Mouse (Mus musculus) kidney, postnatal 10 days (tissue): Measurements from ENCODE around the gene Aco1.

Experiments used
- DNase-seq: peaks from one replicate; pipeline ENCODE4 v3.0.0; 2021; ENCODE audit warnings: mixed read lengths

The Aco1 gene

GRCm38 (mm10) chr4:40157500-40158223 lies 14.8 kb downstream of the Aco1 start:
- no peak for DNase-seq

GRCm38 (mm10) chr4:40158224-40158540 lies 15.3 kb downstream of the Aco1 start:
- DNase-seq: no peak

GRCm38 (mm10) chr4:40160591-40161434 lies 17.9 kb downstream of the Aco1 start:
- no peak for DNase-seq

GRCm38 (mm10) chr4:40163646-40164045 lies 20.8 kb downstream of the Aco1 start:
- no peak for DNase-seq

DNA sequence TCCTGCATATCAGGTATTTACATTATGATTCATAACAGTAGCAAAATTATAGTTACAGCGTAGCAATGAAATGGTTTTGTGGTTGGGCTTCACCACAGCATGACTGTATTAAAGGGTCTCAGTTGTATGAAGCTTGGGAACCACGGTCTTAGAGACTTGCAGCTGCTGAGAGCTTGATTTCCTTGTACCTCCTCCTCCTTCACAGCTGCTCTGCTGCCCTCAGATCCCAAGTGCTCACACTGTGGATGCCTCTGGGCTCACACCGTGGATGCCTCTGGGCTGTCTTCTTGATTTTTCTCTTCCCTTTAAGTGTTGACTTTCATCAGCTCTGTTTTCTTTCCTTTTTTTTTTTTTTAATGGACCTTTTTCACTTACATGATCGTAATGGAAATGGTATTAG lies 28.6 kb downstream of the Aco1 start:
- no peak for DNase-seq

DNA sequence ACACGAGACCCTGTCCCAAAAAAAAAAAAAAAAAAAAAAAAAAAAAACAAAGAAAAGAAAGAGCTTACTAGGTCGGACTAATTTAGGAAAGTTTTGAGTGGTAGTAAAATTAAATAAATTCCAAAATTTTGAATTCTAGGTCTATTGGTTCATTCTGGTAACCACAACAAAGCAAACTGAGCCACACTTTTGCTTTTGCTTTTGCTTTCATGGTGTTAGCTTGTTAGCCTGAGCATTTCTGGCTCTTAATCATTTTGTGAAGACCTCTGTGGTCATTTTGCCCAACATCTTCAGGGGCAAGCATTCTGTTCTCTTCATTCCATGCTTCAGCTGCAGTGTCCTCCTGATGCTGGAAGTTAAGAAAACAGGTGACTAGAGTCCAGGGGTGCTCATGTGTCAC lies 29.5 kb downstream of the Aco1 start:
- DNase-seq: no peak

DNA sequence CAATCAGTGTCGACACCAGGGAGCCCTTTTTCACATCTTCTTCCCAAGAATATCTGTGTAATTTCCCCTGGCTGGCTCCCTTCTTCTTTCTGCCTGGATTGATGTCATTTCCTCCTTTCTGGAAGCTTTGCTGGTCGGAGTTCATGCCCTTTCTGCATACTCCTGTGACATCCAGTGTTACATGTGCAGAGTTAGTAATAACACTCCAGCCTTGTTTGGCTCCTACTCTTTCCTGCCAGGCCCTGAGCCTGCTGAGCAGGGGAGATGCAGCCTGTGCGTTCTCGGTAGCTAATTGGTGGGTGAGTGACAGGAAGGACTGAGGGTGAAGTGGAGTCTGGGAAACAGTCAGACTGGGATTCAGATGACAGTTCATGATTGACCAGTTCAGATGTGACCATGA lies 31.4 kb downstream of the Aco1 start:
- DNase-seq: no peak

DNA sequence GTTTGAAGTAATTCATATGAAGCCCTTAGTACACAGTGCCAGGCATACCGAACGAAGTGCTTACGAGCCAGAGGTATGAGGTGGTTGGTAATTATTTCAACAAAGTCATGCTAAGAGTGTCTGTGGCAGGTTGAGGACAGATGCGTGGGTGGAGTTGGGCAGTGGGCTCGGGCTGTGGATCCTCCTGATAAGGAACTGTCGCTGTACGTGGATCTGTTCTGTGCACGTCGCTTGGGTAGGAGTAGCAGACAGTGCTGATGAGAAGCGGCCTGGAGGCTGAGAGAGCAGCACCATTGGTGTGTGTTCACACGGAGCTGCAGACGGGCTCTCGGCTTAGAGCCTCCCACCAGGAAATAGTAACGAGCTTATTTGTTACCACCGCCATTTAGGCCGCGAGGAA lies 35.7 kb downstream of the Aco1 start:
- DNase-seq: no peak

DNA sequence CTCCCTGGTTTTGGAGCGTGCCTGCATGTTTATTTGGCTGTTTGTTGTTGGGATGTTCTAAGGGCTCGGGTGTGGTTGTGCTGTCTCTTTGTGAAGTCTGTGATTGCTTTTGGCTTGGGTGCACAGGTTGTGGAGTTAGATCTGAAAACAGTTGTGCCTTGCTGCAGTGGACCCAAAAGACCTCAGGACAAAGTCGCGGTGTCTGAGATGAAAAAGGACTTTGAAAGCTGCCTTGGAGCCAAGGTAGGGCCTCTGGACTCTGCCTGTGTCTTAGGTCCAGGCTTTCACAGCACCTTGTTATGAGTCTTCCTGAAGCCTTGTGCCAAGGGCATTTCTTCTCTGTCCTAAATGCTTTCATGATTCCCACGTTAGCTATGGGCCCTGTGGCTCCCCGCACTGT lies 37.2 kb downstream of the Aco1 start:
- peak; percentile 32 for DNase-seq

DNA sequence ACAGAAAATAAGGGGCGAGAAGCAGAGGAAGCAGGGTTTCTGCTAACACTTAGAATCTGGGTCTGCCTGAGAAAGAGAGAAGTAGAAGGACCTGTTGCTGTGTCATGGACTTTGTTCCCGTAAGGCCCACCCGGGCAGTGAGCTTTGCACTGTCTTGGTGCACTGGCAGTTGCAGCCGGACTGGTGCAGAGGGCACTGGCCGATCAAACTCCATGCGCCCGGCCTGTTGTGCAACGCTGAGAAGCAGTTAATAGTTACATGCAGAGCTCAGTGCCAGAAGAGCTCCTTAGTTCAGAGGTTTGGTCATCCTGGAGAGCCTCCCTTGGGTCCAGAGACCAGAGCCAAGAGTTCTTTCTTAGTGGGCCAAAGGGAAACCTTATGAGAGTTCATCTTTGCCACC lies 38.8 kb downstream of the Aco1 start:
- DNase-seq: peak; percentile 83

DNA sequence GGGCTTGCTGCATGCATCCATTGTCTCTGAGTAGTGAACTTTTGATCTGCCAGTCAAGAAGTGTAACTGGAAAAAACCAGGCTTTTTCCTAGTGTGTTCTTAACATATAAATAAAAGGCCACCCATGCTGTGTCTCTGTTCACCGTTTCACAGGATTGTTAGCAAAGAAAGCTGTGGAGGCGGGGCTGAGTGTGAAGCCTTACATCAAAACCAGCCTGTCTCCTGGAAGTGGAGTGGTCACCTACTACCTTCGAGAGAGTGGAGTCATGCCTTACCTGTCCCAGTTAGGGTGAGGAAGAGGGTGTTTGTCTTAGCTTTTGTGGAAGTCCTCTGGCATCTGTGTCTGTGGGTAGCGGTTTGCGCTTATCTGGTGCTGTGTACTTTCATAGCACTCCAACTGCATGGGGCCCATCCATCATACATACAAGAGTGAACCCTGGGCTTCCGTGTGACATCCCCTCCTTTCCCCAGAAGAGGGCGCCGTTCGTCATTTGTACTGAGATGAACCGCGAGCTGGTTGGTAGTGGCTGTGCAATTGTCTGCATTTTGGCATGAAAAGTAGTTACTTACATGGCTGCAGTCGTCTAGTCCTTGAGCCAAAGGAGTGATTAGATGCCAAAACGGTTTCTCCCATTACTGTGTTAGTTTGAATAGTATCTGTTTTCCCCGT lies 39.9 kb downstream of the Aco1 start:
- peak; percentile 81 for DNase-seq

DNA sequence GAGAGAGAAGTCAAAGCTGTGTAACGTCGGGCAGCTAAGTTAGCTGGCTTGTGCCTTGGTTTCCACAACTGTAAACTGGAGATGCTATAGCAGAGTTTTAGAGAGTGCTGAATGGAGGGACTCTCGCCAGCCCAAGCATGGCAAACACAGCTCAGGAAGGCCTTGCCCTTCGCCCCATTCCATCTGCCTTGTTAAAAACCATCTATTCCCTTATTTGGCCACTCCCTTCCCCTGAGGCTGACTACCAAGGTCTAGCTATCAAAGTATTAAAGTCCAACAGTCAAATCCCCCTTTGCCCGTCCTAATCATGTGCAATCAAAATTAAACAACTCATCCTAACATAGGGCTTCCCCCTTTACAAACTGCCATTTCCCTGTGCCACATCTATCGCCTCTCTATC lies 40.9 kb downstream of the Aco1 start:
- no peak for DNase-seq

- no peak for DNase-seq
Observed at GRCm38 (mm10) chr4:40184470-40184869, 41.6 kb downstream of the Aco1 start.

GRCm38 (mm10) chr4:40187956-40188355 lies 45.1 kb downstream of the Aco1 start:
- no peak for DNase-seq

DNA sequence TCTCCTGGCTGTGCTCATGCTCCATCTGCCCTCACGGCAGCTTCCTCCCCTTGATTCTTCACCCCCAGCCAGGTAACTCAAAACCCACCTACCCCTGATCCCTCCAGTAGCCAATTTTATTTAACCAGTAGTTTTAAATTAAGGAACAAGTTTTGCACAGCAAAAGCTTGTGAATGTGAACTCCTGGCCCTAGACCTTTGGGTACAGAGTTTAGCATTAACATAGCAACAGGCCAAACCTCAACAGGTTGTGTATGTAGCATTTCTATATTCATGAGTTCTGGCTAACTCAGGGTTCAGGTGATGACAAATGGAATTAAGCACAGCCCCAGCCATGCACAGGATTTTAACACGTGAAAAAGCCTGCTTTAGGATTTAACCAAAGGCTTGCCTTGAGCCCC lies 49.4 kb downstream of the Aco1 start:
- DNase-seq: no peak

- DNase-seq: peak; percentile 33
Observed at GRCm38 (mm10) chr4:40193461-40193860, 50.6 kb downstream of the Aco1 start.

GRCm38 (mm10) chr4:40195336-40195735 lies 52.5 kb downstream of the Aco1 start:
- DNase-seq: no peak

DNA sequence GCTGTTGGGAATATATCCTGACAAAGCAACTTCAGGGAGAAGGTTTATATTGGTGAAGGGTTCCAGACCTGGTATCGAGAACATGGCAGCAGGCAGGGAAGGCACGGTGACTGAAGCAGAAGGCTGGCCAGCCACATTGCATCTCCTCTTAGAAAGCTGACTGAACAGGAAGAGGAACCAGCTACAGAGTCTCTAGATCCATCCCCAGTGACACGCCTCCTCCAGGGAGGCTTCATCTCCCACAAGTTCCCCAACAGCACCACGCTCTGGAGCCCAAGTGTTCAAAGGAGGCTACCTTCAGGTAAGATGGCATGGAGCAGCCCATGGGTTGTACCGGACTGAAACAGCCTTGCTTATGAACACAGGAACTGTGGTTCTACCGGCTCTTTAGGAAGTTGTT lies 59.3 kb downstream of the Aco1 start:
- DNase-seq: no peak

DNA sequence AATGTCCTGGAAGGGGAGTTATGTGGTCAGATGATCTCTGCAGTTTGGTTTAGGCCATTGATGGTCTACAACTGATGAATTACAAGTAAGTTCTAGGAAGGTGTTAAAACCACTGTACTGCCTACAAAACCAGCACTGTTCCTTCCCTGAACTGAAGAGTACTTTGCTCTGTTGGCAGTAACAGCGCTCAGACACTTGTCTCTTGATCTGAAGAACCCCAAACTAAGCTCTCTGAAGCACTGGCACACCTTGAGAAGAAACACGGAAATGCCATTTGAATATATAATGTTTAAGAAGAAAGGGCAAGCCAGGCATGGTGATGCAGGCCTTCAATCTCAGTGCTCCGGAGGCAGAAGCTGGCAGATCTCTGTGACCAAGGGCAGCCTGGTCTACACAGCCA lies 61.5 kb downstream of the Aco1 start:
- DNase-seq: no peak

DNA sequence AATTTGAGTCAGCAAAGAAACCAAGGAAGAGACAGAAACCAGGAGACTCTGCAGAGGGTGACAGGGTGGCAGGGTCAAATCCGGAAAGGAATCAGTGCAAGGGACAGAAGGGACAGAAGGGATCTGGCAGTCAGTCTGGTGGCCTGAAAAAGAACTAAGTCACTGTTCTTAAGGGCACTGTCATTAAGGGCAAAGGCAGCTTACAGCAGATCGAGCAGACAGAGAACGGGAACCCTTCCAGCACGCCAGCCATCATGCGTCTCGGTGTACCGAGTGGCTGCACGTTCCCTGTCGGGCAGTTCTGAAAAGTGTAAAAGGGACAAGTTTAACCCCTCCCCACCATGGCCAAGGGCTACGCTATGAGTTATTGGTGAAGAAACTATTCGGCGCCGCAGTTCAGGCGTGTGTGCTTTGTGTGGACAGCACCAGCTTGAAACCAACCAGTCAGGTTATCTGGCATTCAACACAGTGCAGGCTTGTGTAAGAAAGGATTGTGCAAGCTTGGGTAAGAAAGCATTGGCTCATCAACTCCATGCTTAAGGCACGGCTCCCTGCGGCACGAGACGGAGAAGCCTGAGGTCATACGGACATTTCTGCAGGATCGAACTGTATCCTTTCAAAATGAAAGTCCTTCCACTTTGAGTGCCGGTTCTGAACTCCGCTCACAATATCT lies 62.5 kb downstream of the Aco1 start:
- DNase-seq: no peak

- DNase-seq: no peak
Observed at GRCm38 (mm10) chr4:40207701-40208100, 64.8 kb downstream of the Aco1 start.

- DNase-seq: no peak
Observed at GRCm38 (mm10) chr4:40212177-40212576, 69.3 kb downstream of the Aco1 start.

DNA sequence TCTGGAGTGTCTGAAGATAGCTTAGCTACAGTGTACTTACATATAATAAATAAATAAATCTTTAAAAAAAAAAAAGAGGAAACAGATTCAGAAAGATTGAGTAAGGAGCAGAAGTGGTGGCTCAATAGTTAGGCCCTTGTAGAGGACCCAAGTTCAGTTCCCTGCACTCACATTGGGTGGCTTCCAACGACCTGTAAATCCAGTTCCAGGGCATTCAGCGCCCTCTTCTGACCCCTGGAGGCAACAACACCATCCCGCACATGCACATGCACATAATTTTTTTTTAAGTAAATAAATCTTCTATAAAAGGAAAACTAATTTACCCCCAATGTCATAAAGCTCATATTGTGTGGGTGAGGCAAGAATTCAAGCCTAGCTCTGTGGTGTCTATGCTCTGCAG lies 75.0 kb downstream of the Aco1 start:
- DNase-seq: no peak
